Mouse (Mus musculus): ENCODE results near the gene Flt3l.
"Not testable (repeated sequence)": the region's sequence is repeated elsewhere in the genome, so short reads cannot be mapped to it uniquely, and the experiment has no call there.

The Flt3l gene

GRCm38 (mm10) chr7:45162996-45163615, 26.9 kb upstream of the Flt3l start:
- peak in 1 of 2 experiments; percentile 31 for DNase-seq

GRCm38 (mm10) chr7:45162551-45162950, 26.3 kb upstream of the Flt3l start:
- DNase-seq, result no peak

- peak; percentile 100 for DNase-seq
Observed at GRCm38 (mm10) chr7:45161612-45162473, 25.6 kb upstream of the Flt3l start.

- no peak for DNase-seq
Observed at GRCm38 (mm10) chr7:45160866-45161265, 24.6 kb upstream of the Flt3l start.

GRCm38 (mm10) chr7:45160316-45160800, 24.1 kb upstream of the Flt3l start:
- DNase-seq, result peak in 1 of 2 experiments; percentile 9

GRCm38 (mm10) chr7:45158991-45159390, 22.8 kb upstream of the Flt3l start:
- DNase-seq, result peak in 1 of 2 experiments; percentile 11

GRCm38 (mm10) chr7:45157459-45157858, 21.2 kb upstream of the Flt3l start:
- DNase-seq, result no peak

GRCm38 (mm10) chr7:45156206-45156605, 20.0 kb upstream of the Flt3l start:
- peak in 1 of 2 experiments; percentile 5 for DNase-seq

- peak in 1 of 2 experiments; percentile 27 for DNase-seq
Observed at GRCm38 (mm10) chr7:45155590-45155989, 19.4 kb upstream of the Flt3l start.

- DNase-seq, result peak; percentile 70 to 88
Observed at GRCm38 (mm10) chr7:45154993-45155514, 18.8 kb upstream of the Flt3l start.

GRCm38 (mm10) chr7:45154096-45154992, 18.1 kb upstream of the Flt3l start, which contains the start of the genes Pih1d1 and Aldh16a1:
TSS of gene Pih1d1 (plus strand) at chr7:45154303.
TSS of gene Aldh16a1 (minus strand) at chr7:45154584.
- DNase-seq, result peak; percentile 99

- DNase-seq, result peak in 1 of 2 experiments; percentile 7
Observed at GRCm38 (mm10) chr7:45153586-45153985, 17.4 kb upstream of the Flt3l start.

- not testable (repeated sequence) for DNase-seq
Observed at GRCm38 (mm10) chr7:45153052-45153451, 16.8 kb upstream of the Flt3l start.

- DNase-seq, result peak in 1 of 2 experiments; percentile 13
Observed at GRCm38 (mm10) chr7:45151303-45151702, 15.1 kb upstream of the Flt3l start.

- DNase-seq, result no peak
Observed at GRCm38 (mm10) chr7:45150321-45150720, 14.1 kb upstream of the Flt3l start.

GRCm38 (mm10) chr7:45149545-45149944, 13.3 kb upstream of the Flt3l start:
- peak in 1 of 2 experiments; percentile 13 for DNase-seq

GRCm38 (mm10) chr7:45148534-45149098, 12.4 kb upstream of the Flt3l start:
- no peak for DNase-seq

- DNase-seq, result no peak
Observed at GRCm38 (mm10) chr7:45147899-45148298, 11.7 kb upstream of the Flt3l start.

GRCm38 (mm10) chr7:45147267-45147666, 11.0 kb upstream of the Flt3l start:
- DNase-seq, result no peak

- DNase-seq, result no peak
Observed at GRCm38 (mm10) chr7:45145460-45145859, 9.2 kb upstream of the Flt3l start.

GRCm38 (mm10) chr7:45144368-45145174, 8.3 kb upstream of the Flt3l start:
- no peak for DNase-seq
